Mouse (Mus musculus) bone marrow macrophage, adult 2 months (primary cell): ENCODE results near the gene Slc39a11. TPM values are rescaled to one million over a fixed set of nuclear protein-coding genes. Genes with fewer than 3 reads are reported as not detected.

Source experiments
- H3K27ac ChIP-seq: 2 replicates; pipeline ENCODE4 v1.5.1; 2012; ENCODE audit warnings: low read depth, low read length; ENCODE audit not compliant: insufficient read depth
- H3K4me1 ChIP-seq: 2 replicates; pipeline ENCODE4 v1.6.1; 2012; ENCODE audit warnings: low read length; ENCODE audit not compliant: control insufficient read depth, insufficient read depth
- H3K4me3 ChIP-seq: 2 replicates; pipeline ENCODE4 v1.5.1; 2012; ENCODE audit warnings: mild to moderate bottlenecking, low read length, moderate library complexity; ENCODE audit not compliant: insufficient read depth
- CTCF ChIP-seq: IDR thresholded peaks from 2 replicates; pipeline ENCODE4 v1.5.1; 2012; ENCODE audit warnings: low read depth, mild to moderate bottlenecking, low read length, moderate library complexity
- POLR2A ChIP-seq: IDR thresholded peaks from 2 replicates; pipeline ENCODE4 v1.6.1; 2012; ENCODE audit warnings: mild to moderate bottlenecking, low read depth, low read length, borderline replicate concordance
- polyA plus RNA-seq: library from polyadenylated mRNA; stranded (reverse); fragments of >200 nt; gene quantifications from 2 replicates; pipeline ENCODE4 v1.2.4, GENCODE M21; 2012; ENCODE audit not compliant: missing spikeins, insufficient read depth, insufficient read length

Slc39a11 gene
- polyA plus RNA-seq, 1 experiment: 24.3 TPM

GRCm38 (mm10) chr11:113198586-113198985 lies 451.3 kb downstream of the Slc39a11 start:
- Histone ChIP-seq H3K27ac (no peak overlapping the region), H3K4me1 (no peaks in the 10 kb centered on the region), H3K4me3 (no peak overlapping the region)
- TF ChIP-seq POLR2A (no peak), CTCF (no peak)

GRCm38 (mm10) chr11:113197624-113198023 lies 452.3 kb downstream of the Slc39a11 start:
- no peak for TF ChIP-seq POLR2A
- H3K4me1 ChIP-seq: no peaks in the 10 kb centered on the region
- no peak overlapping the region for H3K4me3 ChIP-seq
- no peak overlapping the region for H3K27ac ChIP-seq

DNA sequence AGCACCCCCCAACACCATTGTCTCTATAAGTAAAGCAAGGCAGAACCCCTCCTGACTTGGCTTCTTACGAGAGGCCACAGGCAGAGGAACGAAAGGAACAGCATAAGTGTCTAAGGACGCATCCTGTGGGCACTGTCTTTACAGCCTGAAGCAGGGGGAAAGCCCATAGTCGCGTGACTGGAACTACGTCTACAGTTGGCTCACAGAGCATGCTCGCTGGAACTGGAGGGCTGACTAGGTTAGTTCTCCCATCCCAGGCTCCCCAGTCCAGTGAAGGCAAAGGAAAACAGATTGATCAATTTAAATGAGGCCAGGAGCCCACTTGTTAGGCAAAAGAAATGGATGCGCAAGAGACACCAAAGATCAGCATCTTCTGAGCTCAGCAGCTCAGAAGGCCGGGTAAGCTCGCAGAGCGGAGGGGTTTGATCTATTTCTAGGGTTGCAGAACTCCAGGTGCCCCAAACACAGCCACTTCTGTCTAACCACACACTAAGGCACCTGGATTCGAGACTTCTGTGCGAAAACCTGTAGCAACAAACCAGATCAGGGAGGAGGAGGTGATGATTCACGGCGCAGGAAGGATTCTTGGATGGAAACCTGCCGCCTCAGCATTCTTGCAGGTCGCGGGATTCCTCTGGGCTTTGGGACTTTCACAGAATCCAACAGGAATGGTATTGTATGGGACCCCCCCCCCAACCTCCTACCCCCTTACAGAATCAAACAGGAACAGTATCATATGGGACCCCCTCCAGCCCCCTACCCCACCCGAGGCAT lies 453.5 kb downstream of the Slc39a11 start:
- no peak overlapping the region for H3K4me3 ChIP-seq
- no peaks in the 10 kb centered on the region for H3K4me1 ChIP-seq
- H3K27ac ChIP-seq: no peak overlapping the region
- TF ChIP-seq POLR2A (no peak), CTCF (no peak)

Other genes with a start within 250 kb of the Slc39a11 start
- gene Sstr2, start 30.7 kb downstream of the Slc39a11 start, polyA plus RNA-seq: not detected in 2 replicates
- 40.6 and 49.9 TPM in 2 replicates for gene Cog1, start 910 bp downstream of the Slc39a11 start, polyA plus RNA-seq
- gene Fam104a, start 34.1 kb upstream of the Slc39a11 start, polyA plus RNA-seq: 24.3 and 24.7 TPM in 2 replicates
- 8.2 and 11.4 TPM in 2 replicates for gene D11Wsu47e, start 34.3 kb upstream of the Slc39a11 start, polyA plus RNA-seq
- not detected in 2 replicates for gene Cpsf4l, start 59.9 kb upstream of the Slc39a11 start, polyA plus RNA-seq
- gene Cdc42ep4, start 101.8 kb upstream of the Slc39a11 start, polyA plus RNA-seq: 18.3 and 20.9 TPM in 2 replicates